Comparison of ENCODE assay signal across 12 mouse cellular contexts in the genomic region with DNA sequence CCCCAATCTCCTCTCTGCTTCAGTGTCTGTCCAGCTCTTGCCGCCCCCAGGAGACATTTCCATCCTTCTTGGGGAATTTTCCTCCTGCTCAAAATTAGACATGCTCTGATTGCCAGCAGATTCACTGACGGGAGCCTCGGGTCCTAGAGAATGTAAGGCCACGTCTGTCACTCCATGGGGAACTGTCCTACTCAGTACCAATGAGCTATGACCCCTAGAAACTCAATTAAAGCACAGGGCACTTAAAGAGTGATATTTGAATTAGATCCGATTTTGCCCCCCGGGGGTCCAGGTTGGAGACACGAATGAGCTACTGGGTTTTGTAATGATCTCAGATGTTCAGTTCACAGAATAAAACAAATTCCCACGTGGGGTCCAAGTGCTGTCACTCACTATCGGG.
"Had no signal": no experiment of that assay in that cellular context is flagged by ENCODE, and none has a peak within 500 bp of the region (broad histone marks: within the 10 kb centered on the region; RNA-seq: fewer than 3 reads in every experiment).

No protein-coding gene starts in this region.

- H3K36me3 ChIP-seq: liver, embryonic 15.5 days; midbrain, embryonic 10.5 days; midbrain, embryonic 15.5 days had no signal

- ATAC-seq: midbrain, embryonic 15.5 days had no signal

- H3K27ac ChIP-seq: liver, embryonic 15.5 days; midbrain, embryonic 10.5 days; midbrain, embryonic 15.5 days had no signal

- H3K9me3 ChIP-seq: liver, embryonic 15.5 days; midbrain, embryonic 10.5 days; midbrain, embryonic 15.5 days had no signal

- H3K9ac ChIP-seq: liver, embryonic 15.5 days; midbrain, embryonic 15.5 days had no signal

- H3K4me2 ChIP-seq: liver, embryonic 11.5 days; liver, embryonic 15.5 days; midbrain, embryonic 15.5 days had no signal

- DNase-seq: kidney, adult 8-10 months; kidney, postnatal 36 days; left cerebral cortex, postnatal 4 days; lung, adult 2 months; lung, postnatal 10 days; lung, postnatal 4 days; right cerebral cortex, postnatal 14 days; thymus, postnatal 36 days had no signal

- H3K4me3 ChIP-seq: liver, embryonic 15.5 days; midbrain, embryonic 10.5 days; midbrain, embryonic 15.5 days had no signal

- H3K27me3 ChIP-seq: liver, embryonic 15.5 days; midbrain, embryonic 15.5 days had no signal

- H3K4me1 ChIP-seq: liver, embryonic 15.5 days had no signal
